Mouse (Mus musculus) midbrain, embryonic 11.5 days (tissue): Measurements from ENCODE around the gene Ralgds. TPM values are rescaled to one million over a fixed set of nuclear protein-coding genes. Genes with fewer than 3 reads are reported as not detected.

Source experiments
- ATAC-seq: fragments of 200-750 bp; cut with Nextera tagmentation; 2 replicates; pipeline ENCODE4 v1.8.0; 2017; ENCODE audit warnings: moderate TSS enrichment, moderate library complexity; ENCODE audit not compliant: low FRiP score
- DNase-seq: peaks from one replicate; pipeline ENCODE4 v3.0.0; 2015; ENCODE audit warnings: low spot score; ENCODE audit errors: missing footprints
- H3K27ac ChIP-seq: fragments of 300-500 bp; sonication (generic); 2 replicates; pipeline ENCODE4 v1.5.1; 2014; ENCODE audit warnings: low read depth, low read length
- H3K27me3 ChIP-seq: fragments of 300-500 bp; sonication (generic); 2 replicates; pipeline ENCODE4 v1.6.1; 2014; ENCODE audit warnings: mild to moderate bottlenecking, low read length, moderate library complexity, mixed read lengths; ENCODE audit not compliant: control insufficient read depth, insufficient read depth
- H3K36me3 ChIP-seq: fragments of 300-500 bp; sonication (generic); 2 replicates; pipeline ENCODE4 v1.6.1; 2014; ENCODE audit warnings: mild to moderate bottlenecking, low read length, moderate library complexity, mixed read lengths; ENCODE audit not compliant: control insufficient read depth, insufficient read depth
- H3K4me1 ChIP-seq: fragments of 300-500 bp; sonication (generic); 2 replicates; pipeline ENCODE4 v1.6.1; 2014; ENCODE audit warnings: low read length; ENCODE audit not compliant: control insufficient read depth, insufficient read depth
- H3K4me2 ChIP-seq: fragments of 300-500 bp; sonication (generic); 2 replicates; pipeline ENCODE4 v1.6.1; 2014; ENCODE audit warnings: mild to moderate bottlenecking, moderate library complexity
- H3K4me3 ChIP-seq: fragments of 300-500 bp; sonication (generic); 2 replicates; pipeline ENCODE4 v1.5.1; 2014; ENCODE audit warnings: low read depth, low read length
- H3K9ac ChIP-seq: fragments of 300-500 bp; sonication (generic); 2 replicates; pipeline ENCODE4 v1.6.1; 2014; ENCODE audit warnings: low read length
- H3K9me3 ChIP-seq: fragments of 300-500 bp; sonication (generic); 2 replicates; pipeline ENCODE4 v1.6.1; 2016; ENCODE audit warnings: low read length; ENCODE audit not compliant: control insufficient read depth
- WGBS: fragments of 180-500 bp; shearing (Covaris S2); extraction: QIAGEN DNeasy Blood & Tissue Kit; methylation state at CpG from one replicate; pipeline ENCODE4 v1.1.7; 2014; 5-methylcytosine and 5-hydroxymethylcytosine counted together
- polyA plus RNA-seq: library from polyadenylated mRNA; unstranded; fragments of >200 nt; fragmentation: Nextera tagmentation; extraction: Ambion mirVana; gene quantifications from 2 replicates; pipeline ENCODE4 v1.2.1, GENCODE M21; 2014

Ralgds gene
- polyA plus RNA-seq: 45.8 and 48.8 TPM in 2 replicates

GRCm38 (mm10) chr2:28512798-28513401 is at the start of gene Ralgds:
Gene Ralgds (plus strand): TSS chr2:28513125.
- Histone ChIP-seq H3K4me1 (peaks cover 15% of the 10 kb centered on the region), H3K27ac (peak within 1 kb of the TSS; percentile 56), H3K27me3 (no peaks in the 10 kb centered on the region), H3K4me2 (peak within 1 kb of the TSS; percentile 97), H3K4me3 (peak within 1 kb of the TSS; percentile 79), H3K9ac (peak within 1 kb of the TSS; percentile 96), H3K36me3 (no peaks in the 10 kb centered on the region), H3K9me3 (no peaks in the 10 kb centered on the region)
- ATAC-seq (peak; percentile 78), DNase-seq (peak; percentile 97)
- under 1% methylated on average over 65 of the region's 71 CpGs for WGBS

- H3K9ac ChIP-seq: no peak overlapping the region
- no peak overlapping the region for H3K4me3 ChIP-seq
- H3K4me2 ChIP-seq: no peak overlapping the region
- DNase-seq (peak; percentile 91), ATAC-seq (no peak)
- no peaks in the 10 kb centered on the region for H3K9me3 ChIP-seq
- H3K4me1 ChIP-seq: peaks cover 5% of the 10 kb centered on the region
- no peaks in the 10 kb centered on the region for H3K36me3 ChIP-seq
- WGBS: 46% methylated on average over 3 of the region's 3 CpGs
- no peak overlapping the region for H3K27ac ChIP-seq
- peaks cover 5% of the 10 kb centered on the region; the same call in 1 of the 2 replicates for H3K27me3 ChIP-seq
Observed at GRCm38 (mm10) chr2:28463919-28464318, 49.0 kb upstream of the Ralgds start.

- ATAC-seq (no peak), DNase-seq (no peak)
- no peak overlapping the region for H3K4me3 ChIP-seq
- H3K27ac ChIP-seq: no peak overlapping the region
- peaks cover 5% of the 10 kb centered on the region; the same call in 1 of the 2 replicates for H3K27me3 ChIP-seq
- WGBS: 87% methylated on average over 9 of the region's 9 CpGs
- peaks cover 6% of the 10 kb centered on the region for H3K4me1 ChIP-seq
- H3K4me2 ChIP-seq: no peak overlapping the region
- peaks cover 9% of the 10 kb centered on the region for H3K36me3 ChIP-seq
- H3K9me3 ChIP-seq: no peaks in the 10 kb centered on the region
- H3K9ac ChIP-seq: no peak overlapping the region
Observed at GRCm38 (mm10) chr2:28464919-28465318, 48.0 kb upstream of the Ralgds start.

- peaks cover 20% of the 10 kb centered on the region for H3K36me3 ChIP-seq
- H3K4me3 ChIP-seq: peak within 1 kb of the TSS; percentile 13; the same call in 1 of the 2 replicates
- 0 out of 2 replicates have a peak within 1 kb of the TSS, but pooled peaks have one; percentile 10 for H3K9ac ChIP-seq
- peaks cover 5% of the 10 kb centered on the region; the same call in 1 of the 2 replicates for H3K27me3 ChIP-seq
- no peaks in the 10 kb centered on the region for H3K9me3 ChIP-seq
- ATAC-seq (peak; percentile 64), DNase-seq (peak; percentile 93)
- no peak within 1 kb of the TSS for H3K27ac ChIP-seq
- H3K4me1 ChIP-seq: peaks cover 6% of the 10 kb centered on the region
- WGBS: 4% methylated on average over 25 of the region's 25 CpGs
- peak within 1 kb of the TSS; percentile 35; the same call in 1 of the 2 replicates for H3K4me2 ChIP-seq
Observed at GRCm38 (mm10) chr2:28465836-28466518, 46.9 kb upstream of the Ralgds start, which contains the start of gene 1700007K13Rik. Gene 1700007K13Rik (minus strand): TSS chr2:28466332.

- H3K27ac ChIP-seq: no peak within 1 kb of the TSS
- H3K36me3 ChIP-seq: peaks cover 28% of the 10 kb centered on the region
- DNase-seq (peak; percentile 100), ATAC-seq (peak; percentile 92)
- H3K9ac ChIP-seq: peak within 1 kb of the TSS; percentile 98
- peaks cover 1% of the 10 kb centered on the region; the same call in 1 of the 2 replicates for H3K9me3 ChIP-seq
- H3K27me3 ChIP-seq: peaks cover 5% of the 10 kb centered on the region; the same call in 1 of the 2 replicates
- under 1% methylated on average over 46 of the region's 52 CpGs for WGBS
- peak within 1 kb of the TSS; percentile 95 for H3K4me3 ChIP-seq
- H3K4me1 ChIP-seq: peaks cover 6% of the 10 kb centered on the region
- peak within 1 kb of the TSS; percentile 87 for H3K4me2 ChIP-seq
Observed at GRCm38 (mm10) chr2:28467860-28468485, 45.0 kb upstream of the Ralgds start, which contains the start of gene Mrps2. Gene Mrps2 (plus strand): TSS chr2:28468066.

GRCm38 (mm10) chr2:28468486-28469225 is 44.3 kb upstream of the Ralgds start:
- peaks cover 3% of the 10 kb centered on the region; the same call in 1 of the 2 replicates for H3K9me3 ChIP-seq
- DNase-seq (no peak), ATAC-seq (no peak)
- peaks cover 5% of the 10 kb centered on the region; the same call in 1 of the 2 replicates for H3K27me3 ChIP-seq
- peak overlapping the region; percentile 98 for H3K9ac ChIP-seq
- 52% methylated on average over 18 of the region's 18 CpGs for WGBS
- H3K4me1 ChIP-seq: peaks cover 6% of the 10 kb centered on the region
- peaks cover 30% of the 10 kb centered on the region for H3K36me3 ChIP-seq
- H3K4me2 ChIP-seq: peak overlapping the region; percentile 87
- peak overlapping the region; percentile 95 for H3K4me3 ChIP-seq
- no peak overlapping the region for H3K27ac ChIP-seq

GRCm38 (mm10) chr2:28469461-28469860 is 43.5 kb upstream of the Ralgds start:
- Histone ChIP-seq H3K27ac (no peak overlapping the region), H3K9me3 (peaks cover 3% of the 10 kb centered on the region; the same call in 1 of the 2 replicates), H3K4me3 (no peak overlapping the region), H3K4me2 (no peak overlapping the region), H3K9ac (no peak overlapping the region), H3K36me3 (peaks cover 30% of the 10 kb centered on the region), H3K27me3 (peaks cover 5% of the 10 kb centered on the region; the same call in 1 of the 2 replicates), H3K4me1 (peaks cover 6% of the 10 kb centered on the region)
- ATAC-seq (no peak), DNase-seq (no peak)
- 96% methylated on average over 14 of the region's 14 CpGs for WGBS

- H3K4me2 ChIP-seq: no peak overlapping the region
- no peaks in the 10 kb centered on the region for H3K27me3 ChIP-seq
- H3K4me3 ChIP-seq: no peak overlapping the region
- no peak overlapping the region for H3K27ac ChIP-seq
- H3K9ac ChIP-seq: no peak overlapping the region
- no peak for ATAC-seq
- no peak for DNase-seq
- WGBS: 100% methylated on average over 2 of the region's 2 CpGs
- peaks cover 3% of the 10 kb centered on the region; the same call in 1 of the 2 replicates for H3K9me3 ChIP-seq
- peaks cover 30% of the 10 kb centered on the region for H3K36me3 ChIP-seq
- H3K4me1 ChIP-seq: peaks cover 6% of the 10 kb centered on the region
Observed at GRCm38 (mm10) chr2:28470591-28470990, 42.3 kb upstream of the Ralgds start.
